Mouse (Mus musculus) kidney, adult 2 months (tissue): ENCODE measurements at regions not wholly inside any gene's neighbourhood (a gene's known extent, or its start where the extent isn't known, plus 50 kb on each side); places are given as distances from the start of the nearest gene placed in this dataset.

Experiments
- DNase-seq: peaks from one replicate; pipeline ENCODE4 v3.0.0; 2021
- H3K27ac ChIP-seq: fragments of 200-500 bp; 2 replicates; pipeline ENCODE4 v1.5.1; 2012; ENCODE audit warnings: low read depth, low read length, control low read depth, inconsistent platforms; ENCODE audit not compliant: insufficient read depth
- H3K27me3 ChIP-seq: fragments of 200-500 bp; replicated peaks from 2 replicates; pipeline ENCODE4 v1.6.1; 2012; ENCODE audit warnings: mild to moderate bottlenecking, moderate library complexity, low read length, inconsistent platforms; ENCODE audit not compliant: control insufficient read depth, insufficient read depth
- H3K36me3 ChIP-seq: fragments of 200-500 bp; 2 replicates; pipeline ENCODE4 v1.6.1; 2012; ENCODE audit warnings: mild to moderate bottlenecking, moderate library complexity, low read length, inconsistent platforms; ENCODE audit not compliant: control insufficient read depth, insufficient read depth
- H3K4me1 ChIP-seq: fragments of 200-500 bp; 2 replicates; pipeline ENCODE4 v1.6.1; 2011; ENCODE audit warnings: low read length; ENCODE audit not compliant: control insufficient read depth, insufficient read depth
- H3K4me3 ChIP-seq: fragments of 200-500 bp; 2 replicates; pipeline ENCODE4 v1.5.1; 2011; ENCODE audit warnings: mild to moderate bottlenecking, low read depth, low read length, control low read depth; ENCODE audit not compliant: insufficient read depth
- CTCF ChIP-seq: fragments of 200-500 bp; conservative IDR thresholded peaks from 2 replicates; pipeline ENCODE4 v1.5.1; 2011; ENCODE audit warnings: low read depth, mild to moderate bottlenecking, control low read depth, low read length, moderate library complexity, mixed read lengths; ENCODE audit not compliant: insufficient read depth, insufficient read length
- POLR2A ChIP-seq: fragments of 200-500 bp; IDR thresholded peaks from one replicate; pipeline ENCODE4 v1.6.1; 2011; ENCODE audit warnings: low read depth, low read length, control low read depth
- WGBS: fragments of 180-500 bp; shearing (Covaris S2); methylation state at CpG from one replicate; pipeline ENCODE4 v1.1.7; 2018; 5-methylcytosine and 5-hydroxymethylcytosine counted together

DNA sequence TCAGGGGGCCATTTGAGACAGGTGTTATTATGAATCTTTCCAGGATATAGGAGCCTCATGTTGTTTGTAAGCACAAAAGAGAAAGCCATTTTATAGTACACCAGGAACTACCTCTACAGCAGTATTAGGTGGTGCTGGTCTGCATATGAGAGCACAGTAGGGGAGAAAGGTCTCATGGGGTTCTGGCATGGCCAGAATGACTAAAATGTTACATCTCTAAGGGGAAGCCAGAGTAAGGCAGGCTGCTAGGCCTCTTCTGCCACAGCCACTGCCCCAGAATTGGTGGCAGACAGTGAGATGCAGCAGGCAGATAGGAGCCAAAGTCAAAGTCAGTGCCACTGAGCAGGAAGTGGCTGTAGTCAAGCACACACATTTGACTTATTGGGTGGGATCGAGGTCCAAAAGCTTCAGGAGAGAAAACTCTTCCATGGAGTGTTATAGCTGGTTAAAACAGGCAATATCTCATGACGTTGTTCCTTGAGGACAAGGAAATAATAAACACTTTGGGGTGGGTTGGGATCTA lies 147.2 kb downstream of the Hira start:
- no peak overlapping the region for H3K27ac ChIP-seq

DNA sequence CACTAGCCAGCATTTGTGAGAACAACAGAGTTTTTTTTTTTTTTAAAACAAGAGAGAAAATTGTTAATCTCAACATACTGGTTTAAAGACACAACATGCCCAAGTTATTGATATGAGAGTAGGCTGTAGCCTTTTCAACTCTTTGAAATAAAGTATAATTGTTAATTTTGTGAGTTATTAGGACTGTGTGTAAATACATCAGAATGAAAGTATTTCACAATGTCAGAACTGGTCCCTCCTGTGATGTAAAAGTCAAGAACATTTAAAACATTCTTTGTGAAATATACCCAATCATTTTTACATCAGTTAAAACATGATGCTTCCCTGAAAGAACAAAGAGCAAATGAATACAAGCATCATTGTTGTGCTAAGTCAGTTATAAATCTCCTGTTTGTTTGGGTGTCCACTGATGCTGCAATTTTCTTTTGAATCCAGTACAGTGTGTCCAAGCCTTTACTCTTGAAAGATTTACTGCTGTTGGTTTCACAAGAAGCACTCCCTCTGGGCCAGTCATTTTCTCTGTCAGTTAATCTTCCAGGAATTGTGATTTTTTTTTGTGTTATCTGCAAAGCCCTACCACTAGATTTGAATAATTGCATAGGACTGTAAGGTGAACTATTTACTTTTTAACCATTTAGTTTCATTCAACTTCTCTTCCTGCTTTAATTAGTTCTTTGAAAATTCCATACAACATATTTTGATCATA lies 148.5 kb downstream of the Hira start:
- TF ChIP-seq POLR2A = no peak
- no peak for TF ChIP-seq CTCF
- H3K27ac ChIP-seq = no peak overlapping the region

More for the DNA sequence above, 147.2 kb downstream of the Hira start:
- Histone ChIP-seq H3K4me3 (no peak overlapping the region), H3K27me3 (no peaks in the 10 kb centered on the region), H3K36me3 (no peaks in the 10 kb centered on the region), H3K4me1 (no peaks in the 10 kb centered on the region)
- TF ChIP-seq CTCF (no peak), POLR2A (no peak)
- no peak for DNase-seq
- 83% methylated on average over 2 of the region's 2 CpGs for WGBS

DNA sequence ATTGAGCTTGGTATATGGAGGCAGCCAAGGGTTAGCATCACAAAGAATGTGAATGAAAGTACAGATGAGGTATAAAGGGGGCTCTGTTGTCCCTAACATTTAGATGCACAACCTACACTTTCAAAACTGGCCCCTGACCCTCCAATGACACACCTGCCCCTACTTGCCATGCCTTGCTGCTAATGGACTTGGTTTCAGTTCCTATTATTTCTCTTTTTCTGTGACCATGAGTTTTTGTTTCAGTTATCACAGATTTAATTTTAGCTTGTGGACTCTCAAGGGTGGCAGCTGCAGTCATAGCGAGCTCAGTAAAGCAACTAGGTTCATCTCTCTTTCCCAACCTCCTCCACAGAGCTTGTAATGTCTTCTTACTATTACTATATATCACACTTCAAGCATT lies 150.3 kb downstream of the Hira start:
- H3K27me3 ChIP-seq = no peaks in the 10 kb centered on the region
- no peak for DNase-seq
- 64% methylated on average over 1 of the region's 1 CpGs for WGBS
- no peaks in the 10 kb centered on the region for H3K4me1 ChIP-seq
- no peak overlapping the region for H3K4me3 ChIP-seq
- TF ChIP-seq CTCF (no peak), POLR2A (no peak)
- H3K27ac ChIP-seq = no peak overlapping the region
- no peaks in the 10 kb centered on the region for H3K36me3 ChIP-seq

More for the DNA sequence above, 148.5 kb downstream of the Hira start:
- H3K36me3 ChIP-seq = no peaks in the 10 kb centered on the region
- DNase-seq = no peak
- no peak overlapping the region for H3K4me3 ChIP-seq
- H3K4me1 ChIP-seq = no peaks in the 10 kb centered on the region
- H3K27me3 ChIP-seq = no peaks in the 10 kb centered on the region

DNA sequence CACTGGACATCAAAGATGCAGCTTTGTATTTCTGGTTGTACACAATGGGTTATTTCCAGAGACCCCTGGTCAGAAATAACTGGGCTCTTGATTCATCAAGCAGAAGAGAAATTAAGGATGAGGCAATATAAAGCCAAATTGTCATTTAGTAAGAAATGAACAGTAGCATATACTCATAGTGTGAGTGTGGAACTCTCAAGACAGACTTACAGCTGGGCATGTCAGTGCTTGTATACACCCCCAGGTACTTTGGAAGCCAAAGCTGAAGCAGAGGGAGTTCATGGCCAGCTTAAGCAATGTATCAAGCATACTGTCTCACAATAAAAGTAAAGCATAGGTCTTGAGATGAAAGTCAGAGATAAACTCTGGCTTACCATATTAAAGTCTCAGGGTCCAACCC lies 155.7 kb downstream of the Hira start:
- no peak for DNase-seq
- no peaks in the 10 kb centered on the region for H3K27me3 ChIP-seq
- H3K4me1 ChIP-seq = no peaks in the 10 kb centered on the region
- no peak overlapping the region for H3K27ac ChIP-seq
- H3K4me3 ChIP-seq = no peak overlapping the region
- TF ChIP-seq CTCF (no peak), POLR2A (no peak)
- no peaks in the 10 kb centered on the region for H3K36me3 ChIP-seq

DNA sequence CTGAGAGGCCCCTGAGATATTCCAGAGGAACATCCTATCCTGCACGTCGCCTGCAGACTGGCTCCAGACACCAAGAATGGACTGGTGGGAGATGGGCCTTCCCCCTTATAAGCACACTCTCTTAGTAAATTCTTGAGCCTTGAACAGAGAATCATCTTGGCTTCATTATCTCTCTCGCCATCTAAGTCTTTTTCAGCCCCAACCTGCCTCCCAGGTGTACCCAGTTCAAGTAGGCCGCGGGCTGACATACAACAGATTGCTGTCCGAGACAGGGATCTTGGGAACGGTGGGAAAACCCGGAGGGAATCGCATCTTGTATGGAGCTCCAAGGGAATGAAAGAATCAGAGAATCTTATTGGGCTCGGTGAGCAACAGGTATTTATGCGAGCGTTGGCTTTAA lies 158.9 kb downstream of the Hira start:
- H3K27me3 ChIP-seq = no peaks in the 10 kb centered on the region
- DNase-seq = no peak
- WGBS = 85% methylated on average over 12 of the region's 12 CpGs
- H3K27ac ChIP-seq = no peak overlapping the region
- H3K4me1 ChIP-seq = no peaks in the 10 kb centered on the region
- no peaks in the 10 kb centered on the region for H3K36me3 ChIP-seq
- no peak overlapping the region for H3K4me3 ChIP-seq
- TF ChIP-seq POLR2A = no peak
- no peak for TF ChIP-seq CTCF

DNA sequence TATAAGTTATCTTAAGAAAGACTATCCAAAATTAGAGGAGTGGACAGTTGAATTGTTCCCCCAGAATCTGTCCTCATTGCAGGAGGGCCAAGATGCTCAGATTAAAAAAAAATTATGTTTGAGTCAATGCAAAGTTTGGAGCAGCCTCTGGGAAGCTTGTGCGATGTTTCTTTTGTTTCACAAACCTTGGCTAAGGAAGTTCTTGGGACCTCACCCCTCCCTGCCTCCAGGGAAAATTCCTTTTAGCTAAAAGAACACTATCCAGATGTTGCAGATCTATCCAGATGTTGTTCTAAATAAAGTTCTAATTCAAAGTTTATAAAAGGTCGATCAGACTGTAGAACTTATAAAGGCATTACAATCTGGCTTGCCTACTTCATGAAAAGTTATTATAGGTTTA lies 160.8 kb downstream of the Hira start:
- TF ChIP-seq POLR2A = no peak
- TF ChIP-seq CTCF = no peak
- Histone ChIP-seq H3K4me3 (no peak overlapping the region), H3K36me3 (no peaks in the 10 kb centered on the region), H3K4me1 (no peaks in the 10 kb centered on the region), H3K27ac (no peak overlapping the region), H3K27me3 (no peaks in the 10 kb centered on the region)
- WGBS = 81% methylated on average over 2 of the region's 2 CpGs
- DNase-seq = no peak

DNA sequence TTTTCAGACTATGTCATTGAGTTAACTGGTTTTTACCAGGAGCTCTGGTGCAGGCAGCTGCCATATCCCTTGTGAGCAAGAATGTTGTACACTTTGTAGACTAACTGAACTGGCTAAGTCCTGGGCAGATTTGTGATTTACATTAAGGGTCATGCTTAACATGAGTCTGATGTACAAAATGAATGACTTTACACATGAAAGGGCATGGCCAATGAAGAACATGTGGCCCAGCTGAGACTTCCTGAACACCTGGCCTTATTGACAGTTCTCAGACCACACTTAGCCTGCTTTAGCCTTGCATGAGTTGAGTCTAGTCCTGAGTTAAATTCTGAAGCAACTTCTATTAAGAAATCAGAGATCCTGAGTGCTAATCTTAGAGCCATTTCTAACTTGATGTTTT lies 176.0 kb downstream of the Hira start:
- DNase-seq = no peak
- Histone ChIP-seq H3K4me1 (no peaks in the 10 kb centered on the region), H3K27me3 (no peaks in the 10 kb centered on the region), H3K36me3 (no peaks in the 10 kb centered on the region), H3K4me3 (no peak overlapping the region), H3K27ac (no peak overlapping the region)
- TF ChIP-seq CTCF (no peak), POLR2A (no peak)
